Mouse (Mus musculus) hindlimb bud, embryonic 11.5 days (tissue): Measurements from ENCODE around the gene Sez6l2.
A peak's percentile ranks its signal among the peaks of the same experiment; 100 is the strongest.

ENCODE experiments used
- DNase-seq: peaks from one replicate; pipeline ENCODE4 v3.0.0-alpha.2; 2012; ENCODE audit warnings: low read depth, low spot score; ENCODE audit errors: extremely low spot score

Gene Sez6l2

GRCm38 (mm10) chr7:126959780-126960179 lies 9.4 kb downstream of the Sez6l2 start:
- no peak for DNase-seq

- no peak for DNase-seq
These were observed 10.7 kb downstream of the Sez6l2 start for GRCm38 (mm10) chr7:126961095-126961494.

- no peak for DNase-seq
These were observed 11.6 kb downstream of the Sez6l2 start for GRCm38 (mm10) chr7:126961965-126962364.

- no peak for DNase-seq
These were observed 13.4 kb downstream of the Sez6l2 start for GRCm38 (mm10) chr7:126963548-126964286.

GRCm38 (mm10) chr7:126965568-126965967 lies 15.2 kb downstream of the Sez6l2 start:
- no peak for DNase-seq

GRCm38 (mm10) chr7:126967361-126967760 lies 17.0 kb downstream of the Sez6l2 start:
- no peak for DNase-seq

- DNase-seq, result no peak
These were observed 25.1 kb downstream of the Sez6l2 start for GRCm38 (mm10) chr7:126975493-126975892.

GRCm38 (mm10) chr7:126975893-126975949 lies 25.4 kb downstream of the Sez6l2 start, which contains the start of gene Cdipt:
Cdipt (plus strand) TSS chr7:126975914.
- no peak for DNase-seq

- DNase-seq, result peak; percentile 92
These were observed 25.8 kb downstream of the Sez6l2 start, which contains the start of gene Cdiptos for GRCm38 (mm10) chr7:126975950-126976866. Cdiptos (minus strand) TSS chr7:126976098.

GRCm38 (mm10) chr7:126976878-126977459 lies 26.6 kb downstream of the Sez6l2 start:
- no peak for DNase-seq

- DNase-seq, result no peak
These were observed 28.5 kb downstream of the Sez6l2 start for GRCm38 (mm10) chr7:126978841-126979240.

GRCm38 (mm10) chr7:126981601-126982000 lies 31.2 kb downstream of the Sez6l2 start:
- DNase-seq, result no peak

- DNase-seq, result no peak
These were observed 31.7 kb downstream of the Sez6l2 start for GRCm38 (mm10) chr7:126982054-126982453.

GRCm38 (mm10) chr7:126983113-126983512 lies 32.8 kb downstream of the Sez6l2 start:
- DNase-seq, result no peak

- no peak for DNase-seq
These were observed 34.5 kb downstream of the Sez6l2 start for GRCm38 (mm10) chr7:126984667-126985444.

- no peak for DNase-seq
These were observed 36.0 kb downstream of the Sez6l2 start for GRCm38 (mm10) chr7:126986319-126986718.

GRCm38 (mm10) chr7:126988816-126989215 lies 38.5 kb downstream of the Sez6l2 start:
- no peak for DNase-seq

- DNase-seq, result no peak
These were observed 46.1 kb downstream of the Sez6l2 start for GRCm38 (mm10) chr7:126996449-126996848.

GRCm38 (mm10) chr7:126999568-126999967 lies 49.2 kb downstream of the Sez6l2 start:
- DNase-seq, result no peak

GRCm38 (mm10) chr7:127003620-127004019 lies 53.3 kb downstream of the Sez6l2 start:
- DNase-seq, result no peak

GRCm38 (mm10) chr7:127004122-127004875 lies 53.9 kb downstream of the Sez6l2 start:
- DNase-seq, result no peak
